Mouse (Mus musculus): Measurements from ENCODE around the gene Zfp358. TPM values are rescaled to one million over a fixed set of nuclear protein-coding genes. Genes with fewer than 3 reads are reported as not detected.

The Zfp358 gene
- polyA plus RNA-seq, 1 experiment: 5.8 TPM

- 46% methylated on average over 9 of the region's 9 CpGs for WGBS
- H3K4me1 ChIP-seq (ENCODE audit: control insufficient read depth, insufficient read depth, low read length): no peaks in the 10 kb centered on the region; the same call in 1 of the 2 replicates
- H3K27ac ChIP-seq (ENCODE audit: control insufficient read depth, insufficient read depth, low read depth, low read length, poor library complexity): no peak overlapping the region
- peak overlapping the region; percentile 92 for H3K4me3 ChIP-seq (replicated peaks; ENCODE audit: control insufficient read depth, low read depth, low read length)
- TF ChIP-seq CTCF (IDR thresholded peaks at IDR 0.05; ENCODE audit: control insufficient read depth, insufficient read depth, low read length): no peak
- TF ChIP-seq POLR2A (IDR thresholded peaks at IDR 0.05; ENCODE audit: borderline replicate concordance, control insufficient read depth, low read depth, low read length): no peak
Observed at GRCm38 (mm10) chr8:3467886-3468545, 24.9 kb upstream of the Zfp358 start.

- no peak overlapping the region for H3K4me3 ChIP-seq (replicated peaks; ENCODE audit: control insufficient read depth, low read depth, low read length)
- no peak overlapping the region for H3K27ac ChIP-seq (ENCODE audit: control insufficient read depth, insufficient read depth, low read depth, low read length, poor library complexity)
- H3K4me1 ChIP-seq (ENCODE audit: control insufficient read depth, insufficient read depth, low read length): no peaks in the 10 kb centered on the region; the same call in 1 of the 2 replicates
- TF ChIP-seq CTCF (IDR thresholded peaks at IDR 0.05; ENCODE audit: control insufficient read depth, insufficient read depth, low read length) (no peak), POLR2A (IDR thresholded peaks at IDR 0.05; ENCODE audit: borderline replicate concordance, control insufficient read depth, low read depth, low read length) (no peak)
- 71% methylated on average over 1 of the region's 1 CpGs for WGBS
Observed at GRCm38 (mm10) chr8:3468838-3469237, 24.1 kb upstream of the Zfp358 start.

- H3K4me1 ChIP-seq (ENCODE audit: control insufficient read depth, insufficient read depth, low read length): no peaks in the 10 kb centered on the region; the same call in 1 of the 2 replicates
- no peak within 1 kb of the TSS for H3K27ac ChIP-seq (ENCODE audit: control insufficient read depth, insufficient read depth, low read depth, low read length, poor library complexity)
- TF ChIP-seq POLR2A (IDR thresholded peaks at IDR 0.05; ENCODE audit: borderline replicate concordance, control insufficient read depth, low read depth, low read length): no peak
- no peak for TF ChIP-seq CTCF (IDR thresholded peaks at IDR 0.05; ENCODE audit: control insufficient read depth, insufficient read depth, low read length)
Observed at GRCm38 (mm10) chr8:3470562-3470961, 22.4 kb upstream of the Zfp358 start, which contains the start of gene Tex45. TSS of gene Tex45 (plus strand) at chr8:3470862.

GRCm38 (mm10) chr8:3475715-3476429 lies 17.1 kb upstream of the Zfp358 start:
- TF ChIP-seq CTCF (IDR thresholded peaks at IDR 0.05; ENCODE audit: control insufficient read depth, insufficient read depth, low read length) (no peak), POLR2A (IDR thresholded peaks at IDR 0.05; ENCODE audit: borderline replicate concordance, control insufficient read depth, low read depth, low read length) (peak; percentile 21; the same call in 1 of the 2 replicates)
- Histone ChIP-seq H3K4me3 (replicated peaks; ENCODE audit: control insufficient read depth, low read depth, low read length) (no peak overlapping the region), H3K4me1 (ENCODE audit: control insufficient read depth, insufficient read depth, low read length) (no peaks in the 10 kb centered on the region; the same call in 1 of the 2 replicates), H3K27ac (ENCODE audit: control insufficient read depth, insufficient read depth, low read depth, low read length, poor library complexity) (no peak overlapping the region)
- 34% methylated on average over 37 of the region's 37 CpGs for WGBS

More at GRCm38 (mm10) chr8:3470562-3470961, 22.4 kb upstream of the Zfp358 start, which contains the start of gene Tex45:
- no peak within 1 kb of the TSS for H3K4me3 ChIP-seq (replicated peaks; ENCODE audit: control insufficient read depth, low read depth, low read length)

- WGBS: 74% methylated on average over 4 of the region's 4 CpGs
- TF ChIP-seq POLR2A (IDR thresholded peaks at IDR 0.05; ENCODE audit: borderline replicate concordance, control insufficient read depth, low read depth, low read length) (no peak), CTCF (IDR thresholded peaks at IDR 0.05; ENCODE audit: control insufficient read depth, insufficient read depth, low read length) (no peak)
- peaks cover 2% of the 10 kb centered on the region; the same call in 1 of the 2 replicates for H3K4me1 ChIP-seq (ENCODE audit: control insufficient read depth, insufficient read depth, low read length)
- H3K4me3 ChIP-seq (replicated peaks; ENCODE audit: control insufficient read depth, low read depth, low read length): no peak overlapping the region
- H3K27ac ChIP-seq (ENCODE audit: control insufficient read depth, insufficient read depth, low read depth, low read length, poor library complexity): no peak overlapping the region
Observed at GRCm38 (mm10) chr8:3480221-3480785, 12.6 kb upstream of the Zfp358 start.

- peak overlapping the region; percentile 50 for H3K4me3 ChIP-seq (replicated peaks; ENCODE audit: control insufficient read depth, low read depth, low read length)
- 40% methylated on average over 5 of the region's 5 CpGs for WGBS
- H3K4me1 ChIP-seq (ENCODE audit: control insufficient read depth, insufficient read depth, low read length): peaks cover 2% of the 10 kb centered on the region
- TF ChIP-seq CTCF (IDR thresholded peaks at IDR 0.05; ENCODE audit: control insufficient read depth, insufficient read depth, low read length): no peak
- TF ChIP-seq POLR2A (IDR thresholded peaks at IDR 0.05; ENCODE audit: borderline replicate concordance, control insufficient read depth, low read depth, low read length): no peak
- no peak overlapping the region for H3K27ac ChIP-seq (ENCODE audit: control insufficient read depth, insufficient read depth, low read depth, low read length, poor library complexity)
Observed at GRCm38 (mm10) chr8:3481605-3482004, 11.3 kb upstream of the Zfp358 start.

- Histone ChIP-seq H3K4me1 (ENCODE audit: control insufficient read depth, insufficient read depth, low read length) (peaks cover 2% of the 10 kb centered on the region), H3K27ac (ENCODE audit: control insufficient read depth, insufficient read depth, low read depth, low read length, poor library complexity) (no peak overlapping the region), H3K4me3 (replicated peaks; ENCODE audit: control insufficient read depth, low read depth, low read length) (no peak overlapping the region)
- WGBS: 85% methylated on average over 22 of the region's 22 CpGs
- no peak for TF ChIP-seq POLR2A (IDR thresholded peaks at IDR 0.05; ENCODE audit: borderline replicate concordance, control insufficient read depth, low read depth, low read length)
- no peak for TF ChIP-seq CTCF (IDR thresholded peaks at IDR 0.05; ENCODE audit: control insufficient read depth, insufficient read depth, low read length)
Observed at GRCm38 (mm10) chr8:3482240-3482740, 10.6 kb upstream of the Zfp358 start.

GRCm38 (mm10) chr8:3483546-3483945 lies 9.4 kb upstream of the Zfp358 start:
- 15% methylated on average over 7 of the region's 7 CpGs for WGBS

More at GRCm38 (mm10) chr8:3483546-3483945, 9.4 kb upstream of the Zfp358 start:
- H3K4me1 ChIP-seq (ENCODE audit: control insufficient read depth, insufficient read depth, low read length): peaks cover 2% of the 10 kb centered on the region
- no peak for TF ChIP-seq CTCF (IDR thresholded peaks at IDR 0.05; ENCODE audit: control insufficient read depth, insufficient read depth, low read length)
- TF ChIP-seq POLR2A (IDR thresholded peaks at IDR 0.05; ENCODE audit: borderline replicate concordance, control insufficient read depth, low read depth, low read length): no peak
- H3K4me3 ChIP-seq (replicated peaks; ENCODE audit: control insufficient read depth, low read depth, low read length): no peak overlapping the region
- H3K27ac ChIP-seq (ENCODE audit: control insufficient read depth, insufficient read depth, low read depth, low read length, poor library complexity): no peak overlapping the region
